Mouse (Mus musculus): ENCODE data around the gene Vmn2r57. TPM values are rescaled to one million over a fixed set of nuclear protein-coding genes. Genes with fewer than 3 reads are reported as not detected.

Gene Vmn2r57
- polyA plus RNA-seq (2014; fragmentation: Illumina TruSeq; extraction: RNeasy Lipid Tissue Mini Kit (QIAGEN cat#74804); ENCODE audit: low read depth, low replicate concordance): 0.52 TPM

DNA sequence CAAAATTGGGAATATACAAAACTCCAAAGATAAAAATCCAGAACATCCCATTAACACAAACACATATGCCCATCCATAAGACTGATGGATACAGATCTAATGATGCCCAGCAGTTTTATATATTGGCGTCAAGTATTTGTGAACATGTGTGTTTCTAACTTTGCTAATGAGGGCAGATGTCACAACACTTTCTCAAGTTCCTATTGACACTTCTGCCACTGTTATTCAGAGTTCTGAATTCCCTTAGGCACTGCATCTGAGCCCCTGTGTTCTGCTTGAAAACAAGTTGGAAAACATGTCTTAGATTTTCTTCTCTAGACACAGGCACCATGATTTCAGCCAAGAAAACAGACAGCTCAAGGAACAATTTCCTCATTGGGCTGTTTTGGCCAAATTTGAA is at the start of gene Vmn2r57:
TSS of gene Vmn2r57 (minus strand) at position 101 of the 400 bp plus-strand sequence.

DNA sequence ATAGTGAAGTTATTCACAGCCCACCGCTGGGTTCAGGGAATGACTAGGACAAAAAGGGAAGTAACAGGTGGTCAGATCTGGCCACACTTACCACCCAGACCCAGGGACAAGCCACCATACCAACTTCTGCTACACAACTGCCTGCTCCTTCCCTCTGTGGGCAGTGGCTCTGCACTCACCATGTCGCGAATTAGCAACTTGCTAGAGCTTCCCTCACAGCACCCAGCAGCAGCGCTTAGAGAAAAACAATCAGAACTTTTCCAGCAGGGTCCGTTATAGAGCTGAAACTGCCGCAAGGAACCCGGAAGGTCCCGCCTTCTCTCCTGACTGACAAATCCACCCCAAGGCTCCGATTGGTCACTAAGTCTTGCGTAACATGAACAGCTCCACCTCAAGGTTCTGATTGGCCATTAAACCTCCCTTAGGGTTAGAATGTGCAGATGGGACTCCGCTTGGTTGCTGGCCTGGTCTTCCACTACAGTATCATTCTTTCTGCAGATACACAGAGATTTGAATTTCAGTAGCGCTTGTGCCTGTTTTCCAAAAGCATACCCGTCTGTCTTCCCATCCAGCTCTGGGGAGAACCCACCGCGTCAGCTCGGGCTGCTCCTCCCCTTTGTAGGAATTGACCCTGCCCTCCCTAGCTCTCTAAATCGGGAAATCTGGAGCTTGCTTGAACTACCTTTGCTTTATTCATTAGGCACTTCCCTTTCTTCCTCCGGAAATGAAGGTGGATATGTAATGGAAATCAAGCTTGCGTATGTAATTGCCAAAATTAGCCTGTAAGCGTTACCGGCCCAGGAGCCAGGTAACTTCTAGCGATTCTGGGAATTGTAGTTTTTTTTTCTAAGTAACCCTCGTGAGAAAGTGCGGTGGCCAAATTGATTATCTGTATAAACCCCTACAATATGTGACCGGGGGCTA is 55.2 kb downstream of the Vmn2r57 start, which contains the start of gene AI987944:
TSS of gene AI987944 (minus strand) at position 332 of the 924 bp plus-strand sequence.

Other genes starting within 250 kb of the Vmn2r57 start
- gene AI987944, start 55.3 kb downstream of the Vmn2r57 start, polyA plus RNA-seq (2014; fragmentation: Illumina TruSeq; extraction: RNeasy Lipid Tissue Mini Kit (QIAGEN cat#74804); ENCODE audit: low read depth, low replicate concordance): 182 TPM
- gene Gm20449, start 50.7 kb upstream of the Vmn2r57 start, polyA plus RNA-seq (2014; fragmentation: Illumina TruSeq; extraction: RNeasy Lipid Tissue Mini Kit (QIAGEN cat#74804); ENCODE audit: low read depth, low replicate concordance): 0.29 TPM
- gene AW146154, start 51.2 kb upstream of the Vmn2r57 start, polyA plus RNA-seq (2014; fragmentation: Illumina TruSeq; extraction: RNeasy Lipid Tissue Mini Kit (QIAGEN cat#74804); ENCODE audit: low read depth, low replicate concordance): 3.7 TPM
- gene Gm6871, start 125.0 kb upstream of the Vmn2r57 start, polyA plus RNA-seq (2014; fragmentation: Illumina TruSeq; extraction: RNeasy Lipid Tissue Mini Kit (QIAGEN cat#74804); ENCODE audit: low read depth, low replicate concordance): 9.9 TPM
- 24.5 TPM for gene 2610021A01Rik, start 150.5 kb upstream of the Vmn2r57 start, polyA plus RNA-seq (2014; fragmentation: Illumina TruSeq; extraction: RNeasy Lipid Tissue Mini Kit (QIAGEN cat#74804); ENCODE audit: low read depth, low replicate concordance)
- gene Zfp788, start 184.5 kb upstream of the Vmn2r57 start, polyA plus RNA-seq (2014; fragmentation: Illumina TruSeq; extraction: RNeasy Lipid Tissue Mini Kit (QIAGEN cat#74804); ENCODE audit: low read depth, low replicate concordance): 32.3 TPM